Mouse (Mus musculus): ENCODE data around the gene Glis1. TPM values are rescaled to one million over a fixed set of nuclear protein-coding genes. Genes with fewer than 3 reads are reported as not detected.

The Glis1 gene
- total and polyA plus RNA-seq, 2 experiments from 2014 or later: 0.11 TPM; not detected in 1

- Histone ChIP-seq H3K9ac (replicated peaks; ENCODE audit: low read depth, low read length) (no peak overlapping the region), H3K4me3 (ENCODE audit: low read depth, low read length) (no peak overlapping the region), H3K4me1 (ENCODE audit: control insufficient read depth, insufficient read depth) (no peaks in the 10 kb centered on the region), H3K9me3 (replicated peaks; ENCODE audit: control insufficient read depth, low read length) (no peaks in the 10 kb centered on the region), H3K4me2 (ENCODE audit: low read depth, low read length) (no peak overlapping the region), H3K36me3 (replicated peaks; ENCODE audit: control insufficient read depth, insufficient read depth, low read length) (no peaks in the 10 kb centered on the region), H3K27me3 (ENCODE audit: control insufficient read depth, insufficient read depth, low read length) (0 out of 2 replicates have a peak, but pooled peaks cover 3% of the 10 kb centered on the region), H3K27ac (ENCODE audit: low read depth) (no peak overlapping the region)
- 82% methylated on average over 11 of the region's 11 CpGs for WGBS
- DNase-seq (ENCODE audit: low spot score) (no peak), ATAC-seq (ENCODE audit: insufficient read depth, low read depth) (no peak)
- TF ChIP-seq CTCF (IDR thresholded peaks at IDR 0.05; ENCODE audit: low read depth) (no peak), EP300 (IDR thresholded peaks at IDR 0.05; ENCODE audit: low read depth) (no peak)
Measured at GRCm38 (mm10) chr4:107518766-107519165, 84.4 kb downstream of the Glis1 start.

GRCm38 (mm10) chr4:107520071-107520470, 85.7 kb downstream of the Glis1 start:
- DNase-seq (ENCODE audit: low spot score): no peak
- WGBS: 78% methylated on average over 5 of the region's 5 CpGs
- TF ChIP-seq EP300 (IDR thresholded peaks at IDR 0.05; ENCODE audit: low read depth): no peak
- TF ChIP-seq CTCF (IDR thresholded peaks at IDR 0.05; ENCODE audit: low read depth): no peak
- H3K4me2 ChIP-seq (ENCODE audit: low read depth, low read length): no peak overlapping the region
- no peak overlapping the region for H3K4me3 ChIP-seq (ENCODE audit: low read depth, low read length)
- no peaks in the 10 kb centered on the region for H3K4me1 ChIP-seq (ENCODE audit: control insufficient read depth, insufficient read depth)
- H3K27ac ChIP-seq (ENCODE audit: low read depth): no peak overlapping the region
- 0 out of 2 replicates have a peak, but pooled peaks cover 3% of the 10 kb centered on the region for H3K27me3 ChIP-seq (ENCODE audit: control insufficient read depth, insufficient read depth, low read length)
- H3K36me3 ChIP-seq (replicated peaks; ENCODE audit: control insufficient read depth, insufficient read depth, low read length): no peaks in the 10 kb centered on the region
- H3K9me3 ChIP-seq (replicated peaks; ENCODE audit: control insufficient read depth, low read length): no peaks in the 10 kb centered on the region
- ATAC-seq (ENCODE audit: insufficient read depth, low read depth): no peak
- no peak overlapping the region for H3K9ac ChIP-seq (replicated peaks; ENCODE audit: low read depth, low read length)

- DNase-seq (ENCODE audit: low spot score) (no peak), ATAC-seq (ENCODE audit: insufficient read depth, low read depth) (no peak)
- TF ChIP-seq CTCF (IDR thresholded peaks at IDR 0.05; ENCODE audit: low read depth): no peak
- no peak for TF ChIP-seq EP300 (IDR thresholded peaks at IDR 0.05; ENCODE audit: low read depth)
- Histone ChIP-seq H3K36me3 (replicated peaks; ENCODE audit: control insufficient read depth, insufficient read depth, low read length) (no peaks in the 10 kb centered on the region), H3K9ac (replicated peaks; ENCODE audit: low read depth, low read length) (no peak overlapping the region), H3K4me1 (ENCODE audit: control insufficient read depth, insufficient read depth) (no peaks in the 10 kb centered on the region), H3K4me3 (ENCODE audit: low read depth, low read length) (no peak overlapping the region), H3K4me2 (ENCODE audit: low read depth, low read length) (no peak overlapping the region), H3K27me3 (ENCODE audit: control insufficient read depth, insufficient read depth, low read length) (0 out of 2 replicates have a peak, but pooled peaks cover 3% of the 10 kb centered on the region), H3K27ac (ENCODE audit: low read depth) (no peak overlapping the region), H3K9me3 (replicated peaks; ENCODE audit: control insufficient read depth, low read length) (no peaks in the 10 kb centered on the region)
- WGBS: 71% methylated on average over 4 of the region's 5 CpGs
Measured at GRCm38 (mm10) chr4:107520816-107521215, 86.4 kb downstream of the Glis1 start.

- Histone ChIP-seq H3K9ac (replicated peaks; ENCODE audit: low read depth, low read length) (no peak overlapping the region), H3K27ac (ENCODE audit: low read depth) (no peak overlapping the region), H3K4me3 (ENCODE audit: low read depth, low read length) (no peak overlapping the region), H3K4me2 (ENCODE audit: low read depth, low read length) (no peak overlapping the region), H3K36me3 (replicated peaks; ENCODE audit: control insufficient read depth, insufficient read depth, low read length) (no peaks in the 10 kb centered on the region), H3K9me3 (replicated peaks; ENCODE audit: control insufficient read depth, low read length) (no peaks in the 10 kb centered on the region), H3K4me1 (ENCODE audit: control insufficient read depth, insufficient read depth) (no peaks in the 10 kb centered on the region), H3K27me3 (ENCODE audit: control insufficient read depth, insufficient read depth, low read length) (0 out of 2 replicates have a peak, but pooled peaks cover 3% of the 10 kb centered on the region)
- DNase-seq (ENCODE audit: low spot score) (no peak), ATAC-seq (ENCODE audit: insufficient read depth, low read depth) (no peak)
- 70% methylated on average over 11 of the region's 11 CpGs for WGBS
- TF ChIP-seq CTCF (IDR thresholded peaks at IDR 0.05; ENCODE audit: low read depth): no peak
- TF ChIP-seq EP300 (IDR thresholded peaks at IDR 0.05; ENCODE audit: low read depth): no peak
Measured at GRCm38 (mm10) chr4:107523607-107524151, 89.3 kb downstream of the Glis1 start.

GRCm38 (mm10) chr4:107535126-107535525, 100.7 kb downstream of the Glis1 start:
- H3K27me3 ChIP-seq (ENCODE audit: control insufficient read depth, insufficient read depth, low read length): no peaks in the 10 kb centered on the region
- 65% methylated on average over 11 of the region's 11 CpGs for WGBS
- no peak overlapping the region for H3K4me2 ChIP-seq (ENCODE audit: low read depth, low read length)
- no peak overlapping the region for H3K9ac ChIP-seq (replicated peaks; ENCODE audit: low read depth, low read length)
- no peaks in the 10 kb centered on the region for H3K36me3 ChIP-seq (replicated peaks; ENCODE audit: control insufficient read depth, insufficient read depth, low read length)
- no peak overlapping the region for H3K4me3 ChIP-seq (ENCODE audit: low read depth, low read length)
- no peak overlapping the region for H3K27ac ChIP-seq (ENCODE audit: low read depth)
- no peak for ATAC-seq (ENCODE audit: insufficient read depth, low read depth)
- no peak for DNase-seq (ENCODE audit: low spot score)
- H3K4me1 ChIP-seq (ENCODE audit: control insufficient read depth, insufficient read depth): no peaks in the 10 kb centered on the region
- TF ChIP-seq EP300 (IDR thresholded peaks at IDR 0.05; ENCODE audit: low read depth): no peak
- no peak for TF ChIP-seq CTCF (IDR thresholded peaks at IDR 0.05; ENCODE audit: low read depth)
- no peaks in the 10 kb centered on the region for H3K9me3 ChIP-seq (replicated peaks; ENCODE audit: control insufficient read depth, low read length)

GRCm38 (mm10) chr4:107538116-107538515, 103.7 kb downstream of the Glis1 start:
- H3K9me3 ChIP-seq (replicated peaks; ENCODE audit: control insufficient read depth, low read length): no peaks in the 10 kb centered on the region
- no peaks in the 10 kb centered on the region for H3K4me1 ChIP-seq (ENCODE audit: control insufficient read depth, insufficient read depth)
- no peak overlapping the region for H3K27ac ChIP-seq (ENCODE audit: low read depth)
- H3K4me3 ChIP-seq (ENCODE audit: low read depth, low read length): no peak overlapping the region
- ATAC-seq (ENCODE audit: insufficient read depth, low read depth) (no peak), DNase-seq (ENCODE audit: low spot score) (no peak)
- H3K27me3 ChIP-seq (ENCODE audit: control insufficient read depth, insufficient read depth, low read length): no peaks in the 10 kb centered on the region
- 55% methylated on average over 13 of the region's 13 CpGs for WGBS
- no peaks in the 10 kb centered on the region for H3K36me3 ChIP-seq (replicated peaks; ENCODE audit: control insufficient read depth, insufficient read depth, low read length)
- no peak overlapping the region for H3K4me2 ChIP-seq (ENCODE audit: low read depth, low read length)
- no peak for TF ChIP-seq CTCF (IDR thresholded peaks at IDR 0.05; ENCODE audit: low read depth)
- no peak for TF ChIP-seq EP300 (IDR thresholded peaks at IDR 0.05; ENCODE audit: low read depth)
- H3K9ac ChIP-seq (replicated peaks; ENCODE audit: low read depth, low read length): no peak overlapping the region

Measured in heart, postnatal 0 days (tissue).